Mouse (Mus musculus): ENCODE results near the gene Pcsk7. TPM values are rescaled to one million over a fixed set of nuclear protein-coding genes. Genes with fewer than 3 reads are reported as not detected.

Pcsk7 gene
- polyA plus RNA-seq, 1 experiment from 2014 or later: 24.5 TPM

- no peak overlapping the region for H3K27ac ChIP-seq
- H3K36me3 ChIP-seq: peaks cover 96% of the 10 kb centered on the region
- H3K4me3 ChIP-seq: no peak overlapping the region
- H3K4me2 ChIP-seq: no peak overlapping the region
- no peaks in the 10 kb centered on the region for H3K27me3 ChIP-seq
- 0 out of 2 replicates have a peak, but pooled peaks cover 2% of the 10 kb centered on the region for H3K4me1 ChIP-seq
- no peak overlapping the region for H3K9ac ChIP-seq
- ATAC-seq (ENCODE audit: insufficient number of reproducible peaks, low FRiP score, low TSS enrichment, low read depth): no peak
- 95% methylated on average over 2 of the region's 2 CpGs for WGBS
- H3K9me3 ChIP-seq: no peaks in the 10 kb centered on the region
Observed at GRCm38 (mm10) chr9:45915659-45916058, 9.4 kb downstream of the Pcsk7 start.

GRCm38 (mm10) chr9:45917041-45917934 is 11.0 kb downstream of the Pcsk7 start:
- Histone ChIP-seq H3K27ac (no peak overlapping the region), H3K4me3 (no peak overlapping the region), H3K9me3 (no peaks in the 10 kb centered on the region), H3K27me3 (no peaks in the 10 kb centered on the region), H3K4me1 (0 out of 2 replicates have a peak, but pooled peaks cover 2% of the 10 kb centered on the region), H3K4me2 (no peak overlapping the region), H3K36me3 (peaks cover 94% of the 10 kb centered on the region), H3K9ac (no peak overlapping the region)
- WGBS: 79% methylated on average over 5 of the region's 5 CpGs
- ATAC-seq (ENCODE audit: insufficient number of reproducible peaks, low FRiP score, low TSS enrichment, low read depth): no peak

- Histone ChIP-seq H3K9ac (no peak overlapping the region), H3K27me3 (no peaks in the 10 kb centered on the region), H3K4me3 (no peak overlapping the region), H3K36me3 (peaks cover 87% of the 10 kb centered on the region), H3K4me2 (no peak overlapping the region), H3K9me3 (no peaks in the 10 kb centered on the region), H3K27ac (no peak overlapping the region), H3K4me1 (0 out of 2 replicates have a peak, but pooled peaks cover 2% of the 10 kb centered on the region)
- no peak for ATAC-seq (ENCODE audit: insufficient number of reproducible peaks, low FRiP score, low TSS enrichment, low read depth)
- WGBS: 50% methylated on average over 1 of the region's 1 CpGs
Observed at GRCm38 (mm10) chr9:45919895-45920294, 13.6 kb downstream of the Pcsk7 start.

GRCm38 (mm10) chr9:45929285-45929684 is 23.0 kb downstream of the Pcsk7 start:
- H3K36me3 ChIP-seq: peaks cover 61% of the 10 kb centered on the region

GRCm38 (mm10) chr9:45931958-45932357 is 25.7 kb downstream of the Pcsk7 start:
- 75% methylated on average over 1 of the region's 1 CpGs for WGBS
- no peak overlapping the region; the same call in 1 of the 2 replicates for H3K27ac ChIP-seq

More at GRCm38 (mm10) chr9:45929285-45929684, 23.0 kb downstream of the Pcsk7 start:
- 89% methylated on average over 5 of the region's 5 CpGs for WGBS
- Histone ChIP-seq H3K4me3 (no peak overlapping the region), H3K27me3 (no peaks in the 10 kb centered on the region), H3K4me2 (no peak overlapping the region), H3K9ac (no peak overlapping the region), H3K9me3 (no peaks in the 10 kb centered on the region), H3K4me1 (peaks cover 9% of the 10 kb centered on the region; the same call in 1 of the 2 replicates), H3K27ac (no peak overlapping the region)
- ATAC-seq (ENCODE audit: insufficient number of reproducible peaks, low FRiP score, low TSS enrichment, low read depth): no peak

GRCm38 (mm10) chr9:45932571-45933415 is 26.5 kb downstream of the Pcsk7 start:
- H3K9ac ChIP-seq: no peak overlapping the region
- ATAC-seq (ENCODE audit: insufficient number of reproducible peaks, low FRiP score, low TSS enrichment, low read depth): no peak
- peaks cover 18% of the 10 kb centered on the region for H3K4me1 ChIP-seq
- no peak overlapping the region for H3K4me2 ChIP-seq
- WGBS: 60% methylated on average over 11 of the region's 11 CpGs
- H3K27ac ChIP-seq: 0 out of 2 replicates have a peak overlapping the region, but pooled peaks have one; percentile 11
- H3K27me3 ChIP-seq: no peaks in the 10 kb centered on the region
- H3K36me3 ChIP-seq: peaks cover 34% of the 10 kb centered on the region
- H3K4me3 ChIP-seq: no peak overlapping the region
- H3K9me3 ChIP-seq: no peaks in the 10 kb centered on the region

More at GRCm38 (mm10) chr9:45931958-45932357, 25.7 kb downstream of the Pcsk7 start:
- H3K9ac ChIP-seq: no peak overlapping the region
- no peak overlapping the region for H3K4me3 ChIP-seq
- no peak overlapping the region for H3K4me2 ChIP-seq
- no peak for ATAC-seq (ENCODE audit: insufficient number of reproducible peaks, low FRiP score, low TSS enrichment, low read depth)
- peaks cover 18% of the 10 kb centered on the region for H3K4me1 ChIP-seq
- no peaks in the 10 kb centered on the region for H3K27me3 ChIP-seq
- no peaks in the 10 kb centered on the region for H3K9me3 ChIP-seq
- H3K36me3 ChIP-seq: peaks cover 41% of the 10 kb centered on the region

- peak within 1 kb of the TSS; percentile 28 for H3K4me3 ChIP-seq
- H3K4me2 ChIP-seq: peak within 1 kb of the TSS; percentile 52
- H3K27ac ChIP-seq: peak within 1 kb of the TSS; percentile 51
- WGBS: 5% methylated on average over 21 of the region's 21 CpGs
- peaks cover 18% of the 10 kb centered on the region for H3K4me1 ChIP-seq
- peaks cover 30% of the 10 kb centered on the region for H3K36me3 ChIP-seq
- H3K9me3 ChIP-seq: no peaks in the 10 kb centered on the region
- peak; percentile 45; the same call in 1 of the 2 replicates for ATAC-seq (ENCODE audit: insufficient number of reproducible peaks, low FRiP score, low TSS enrichment, low read depth)
- 0 out of 2 replicates have a peak within 1 kb of the TSS, but pooled peaks have one; percentile 5 for H3K9ac ChIP-seq
- no peaks in the 10 kb centered on the region for H3K27me3 ChIP-seq
Observed at GRCm38 (mm10) chr9:45935628-45936210, 29.4 kb downstream of the Pcsk7 start, which contains the start of gene Tagln. TSS of gene Tagln (minus strand) at chr9:45936058.

GRCm38 (mm10) chr9:45936883-45937282 is 30.6 kb downstream of the Pcsk7 start:
- H3K27me3 ChIP-seq: no peaks in the 10 kb centered on the region
- H3K9ac ChIP-seq: no peak overlapping the region
- WGBS: 10% methylated on average over 3 of the region's 3 CpGs
- no peak overlapping the region for H3K4me2 ChIP-seq
- no peak for ATAC-seq (ENCODE audit: insufficient number of reproducible peaks, low FRiP score, low TSS enrichment, low read depth)
- H3K27ac ChIP-seq: peak overlapping the region; percentile 27; the same call in 1 of the 2 replicates
- no peaks in the 10 kb centered on the region for H3K9me3 ChIP-seq
- peaks cover 18% of the 10 kb centered on the region for H3K4me1 ChIP-seq
- peaks cover 34% of the 10 kb centered on the region for H3K36me3 ChIP-seq
- H3K4me3 ChIP-seq: no peak overlapping the region

GRCm38 (mm10) chr9:45938088-45938487 is 31.8 kb downstream of the Pcsk7 start:
- ATAC-seq (ENCODE audit: insufficient number of reproducible peaks, low FRiP score, low TSS enrichment, low read depth): no peak
- no peak overlapping the region for H3K4me3 ChIP-seq
- 92% methylated on average over 8 of the region's 8 CpGs for WGBS
- no peak overlapping the region for H3K4me2 ChIP-seq
- no peak overlapping the region for H3K9ac ChIP-seq
- H3K27ac ChIP-seq: no peak overlapping the region
- peaks cover 46% of the 10 kb centered on the region for H3K36me3 ChIP-seq
- H3K4me1 ChIP-seq: peaks cover 12% of the 10 kb centered on the region
- no peaks in the 10 kb centered on the region for H3K9me3 ChIP-seq
- no peaks in the 10 kb centered on the region for H3K27me3 ChIP-seq

- Histone ChIP-seq H3K27ac (no peak overlapping the region), H3K9ac (no peak overlapping the region), H3K27me3 (no peaks in the 10 kb centered on the region), H3K4me2 (no peak overlapping the region), H3K4me1 (peaks cover 9% of the 10 kb centered on the region), H3K9me3 (no peaks in the 10 kb centered on the region), H3K4me3 (no peak overlapping the region), H3K36me3 (peaks cover 54% of the 10 kb centered on the region)
- ATAC-seq (ENCODE audit: insufficient number of reproducible peaks, low FRiP score, low TSS enrichment, low read depth): no peak
- WGBS: 88% methylated on average over 15 of the region's 15 CpGs
Observed at GRCm38 (mm10) chr9:45938952-45939637, 32.8 kb downstream of the Pcsk7 start.

- no peaks in the 10 kb centered on the region for H3K27me3 ChIP-seq
- 90% methylated on average over 6 of the region's 6 CpGs for WGBS
- peaks cover 9% of the 10 kb centered on the region for H3K4me1 ChIP-seq
- no peaks in the 10 kb centered on the region for H3K9me3 ChIP-seq
- no peak overlapping the region for H3K9ac ChIP-seq
- no peak for ATAC-seq (ENCODE audit: insufficient number of reproducible peaks, low FRiP score, low TSS enrichment, low read depth)
- H3K4me2 ChIP-seq: no peak overlapping the region
- H3K27ac ChIP-seq: no peak overlapping the region
- H3K4me3 ChIP-seq: no peak overlapping the region
- peaks cover 61% of the 10 kb centered on the region for H3K36me3 ChIP-seq
Observed at GRCm38 (mm10) chr9:45939794-45940193, 33.5 kb downstream of the Pcsk7 start.

Data from limb, embryonic 15.5 days (tissue).